Mouse (Mus musculus) brain, embryonic 14.5 days (tissue): ENCODE measurements around the gene Ddx39b.

Experiments
- CTCF ChIP-seq: fragments of 200-500 bp; IDR thresholded peaks from 2 replicates; pipeline ENCODE4 v1.5.1; 2012; ENCODE audit warnings: inconsistent platforms, mild to moderate bottlenecking, moderate library complexity, borderline replicate concordance; ENCODE audit not compliant: insufficient read depth, insufficient read length; ENCODE audit errors: extremely low read depth
- POLR2A ChIP-seq: fragments of 200-500 bp; IDR thresholded peaks from 2 replicates; pipeline ENCODE4 v1.6.1; 2012; ENCODE audit warnings: mild to moderate bottlenecking, inconsistent platforms, borderline replicate concordance; ENCODE audit not compliant: poor library complexity, insufficient read depth, insufficient read length, severe bottlenecking; ENCODE audit errors: extremely low read depth

- no peak for TF ChIP-seq CTCF
- TF ChIP-seq POLR2A: no peak
These were observed 15.8 kb downstream of the Ddx39b start for GRCm38 (mm10) chr17:35257378-35257777.
